Mouse (Mus musculus) mouse trophoblast stem cell (cell line): ENCODE data around the gene Bpi.

Experiments
- in situ Hi-C, 2 experiments: fragments of 300-500 bp; cut with MseI, MboI; formaldehyde crosslinking; loops; 2 replicates in 1 of 2; 3 replicates in 1 of 2; pipeline ENCODE4 v1.15.1; 2025

Gene Bpi

DNA sequence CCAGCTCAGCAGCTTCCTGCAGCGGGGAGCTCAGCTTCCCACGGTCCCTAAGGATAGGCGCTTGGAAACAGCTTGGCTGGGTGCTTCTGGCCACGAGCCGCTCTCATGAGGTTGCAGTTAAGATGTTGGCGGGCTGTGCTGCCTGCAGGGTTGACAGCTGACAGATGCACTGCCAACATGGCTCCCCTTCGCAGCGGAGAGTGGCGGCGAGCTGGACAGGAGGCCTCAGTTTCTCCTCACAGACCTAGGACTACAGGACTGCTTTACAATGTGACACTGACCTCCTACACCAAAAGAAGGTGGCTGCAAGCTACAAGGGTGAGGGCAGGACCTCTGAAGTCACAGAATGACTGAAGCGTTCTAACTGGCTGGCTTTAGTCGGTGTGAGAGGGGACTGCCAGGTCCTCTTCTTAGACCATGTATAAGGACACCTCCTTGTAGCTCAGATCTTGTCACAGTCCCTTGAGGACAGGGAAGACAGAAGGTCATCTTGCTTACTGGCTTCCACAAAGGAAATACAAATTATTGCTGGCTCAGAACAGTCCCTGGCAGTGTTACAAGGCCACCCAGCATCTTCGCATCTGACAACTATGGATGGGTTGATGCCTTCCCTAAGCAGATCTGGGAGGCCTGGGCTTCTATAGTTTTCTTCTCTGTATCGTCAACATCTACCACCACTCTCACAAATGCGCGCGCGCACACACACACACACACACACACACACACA, 15.6 kb upstream of the Bpi start:
- in situ Hi-C loops = no loop called here

DNA sequence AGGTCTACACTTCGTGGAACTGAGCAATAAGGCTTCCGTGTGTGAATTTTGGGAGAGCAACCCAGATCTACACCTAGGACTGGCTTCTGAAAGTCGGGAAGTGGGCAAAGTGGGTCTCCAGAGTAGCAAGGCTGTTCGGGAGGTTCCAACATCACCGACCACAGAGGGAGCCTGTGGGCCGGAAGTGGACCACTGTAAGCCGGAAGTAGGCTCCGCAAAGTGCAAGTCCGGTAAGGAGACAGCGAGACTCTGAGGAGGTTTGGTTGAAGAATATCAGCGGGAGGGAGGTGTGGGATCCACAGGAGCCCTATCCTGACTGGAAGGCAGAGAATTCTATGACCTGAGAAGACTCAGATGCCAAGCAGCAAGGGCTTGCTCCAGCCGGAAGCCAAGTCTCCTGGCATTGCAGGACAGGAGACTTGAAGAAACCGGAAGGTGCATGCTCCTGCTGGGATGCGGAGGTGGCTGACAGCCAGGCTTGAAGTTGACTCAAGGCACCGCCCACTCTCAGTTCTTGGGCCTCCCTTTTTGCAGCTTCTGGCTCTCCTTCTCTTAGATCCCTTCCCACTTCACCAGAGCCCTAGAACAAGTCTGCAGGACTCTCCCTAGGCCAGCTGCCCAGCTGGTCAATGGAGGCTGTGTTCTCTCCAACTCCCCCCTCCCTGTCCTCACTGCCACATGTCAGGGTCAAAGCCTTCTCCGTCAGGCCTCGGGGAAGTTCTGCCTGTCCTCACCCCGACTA, 14.6 kb upstream of the Bpi start:
- in situ Hi-C loops = no loop called here

DNA sequence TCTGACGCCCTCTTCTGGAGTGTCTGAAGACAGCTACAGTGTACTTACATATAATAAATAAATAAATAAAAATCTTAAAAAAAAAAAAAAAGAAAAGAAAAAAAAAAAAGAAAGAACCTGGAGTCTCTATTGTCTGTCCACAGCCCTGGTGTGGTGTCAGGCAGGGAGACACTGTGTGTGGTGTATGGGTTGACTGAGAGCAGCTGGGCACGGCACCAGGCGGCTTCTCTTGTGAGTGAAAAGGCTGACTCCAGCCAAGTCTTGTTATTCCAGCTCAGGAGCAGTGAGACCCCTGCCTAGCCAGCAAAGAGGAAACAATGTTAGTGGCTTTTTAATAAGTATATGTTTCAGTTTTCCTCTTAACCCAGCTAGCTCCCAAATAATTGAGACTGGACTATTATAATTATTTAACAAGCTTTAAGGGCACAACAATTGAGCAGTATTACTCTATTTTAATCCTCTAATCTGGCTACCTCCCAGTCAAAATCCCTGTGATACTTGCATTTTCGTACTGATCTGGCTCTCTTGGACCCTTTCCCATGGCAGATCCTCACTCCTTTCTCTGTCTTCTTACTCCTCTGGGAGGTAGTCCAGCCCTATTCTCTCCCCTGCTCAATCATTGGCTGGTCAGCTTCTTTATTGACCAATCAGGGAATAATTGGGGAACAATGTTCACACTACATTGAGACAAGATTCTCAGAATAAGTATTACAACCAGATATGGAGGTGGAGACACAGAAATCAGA, 12.6 kb upstream of the Bpi start:
- in situ Hi-C loops = no loop called here

DNA sequence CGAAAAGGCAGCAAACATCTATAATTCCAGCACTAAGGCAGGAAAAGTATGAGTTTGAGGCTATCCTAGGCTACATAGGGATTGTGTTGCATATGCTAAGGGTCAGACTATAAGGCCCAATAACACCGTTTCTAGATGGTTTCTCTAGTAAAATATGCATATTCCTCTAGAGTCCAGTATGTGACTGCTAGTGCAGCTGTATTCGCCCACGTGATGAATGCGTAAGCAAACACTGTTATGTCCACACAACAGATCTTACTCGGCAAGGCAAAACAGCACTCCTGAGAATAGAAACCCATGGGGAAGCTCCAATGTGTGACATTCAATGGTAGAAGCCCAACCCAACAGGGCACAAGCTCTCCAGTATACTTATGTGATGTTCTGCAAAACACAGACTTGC, 10.0 kb upstream of the Bpi start:
- in situ Hi-C loops = no loop called here

DNA sequence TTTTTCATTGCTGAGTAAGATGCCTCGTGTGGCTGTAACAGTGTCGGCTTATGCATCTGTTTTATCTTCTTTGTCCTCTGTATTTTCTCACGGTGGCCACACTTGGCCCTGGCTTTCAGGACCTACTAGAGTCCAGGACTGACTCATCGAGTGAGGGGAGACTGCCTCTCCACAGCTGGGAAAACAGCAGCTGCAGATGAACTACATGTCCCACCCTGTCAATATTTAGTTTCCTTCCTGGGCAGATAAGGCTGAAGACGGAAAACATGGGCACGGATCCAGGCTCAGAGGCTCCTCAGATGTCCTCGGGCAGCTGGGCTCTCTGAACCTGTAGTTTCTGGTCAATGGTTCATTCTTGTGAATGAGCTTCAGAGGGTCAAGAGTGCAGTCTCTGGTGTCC, 9.6 kb upstream of the Bpi start:
- in situ Hi-C loops = no loop called here

DNA sequence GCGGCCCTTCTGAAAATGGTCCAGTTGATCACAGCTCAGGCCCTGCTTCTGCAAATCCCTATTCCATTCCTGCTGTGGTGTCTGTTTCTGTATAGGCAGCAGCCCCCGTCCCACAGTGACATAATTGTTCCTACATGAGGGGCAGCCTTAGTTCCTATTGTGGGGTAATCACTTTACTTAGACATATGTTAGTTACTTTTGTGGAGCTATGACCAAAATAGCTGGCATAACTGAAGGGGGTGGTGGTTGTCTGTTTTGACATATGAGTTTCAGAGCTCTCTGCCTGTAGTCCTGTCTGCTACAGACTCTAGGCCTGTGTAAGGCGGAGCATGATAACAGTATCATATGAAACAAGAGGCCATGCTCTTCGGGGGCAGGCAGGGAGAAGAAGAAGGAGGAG, 7.3 kb upstream of the Bpi start:
- in situ Hi-C loops = no loop called here

DNA sequence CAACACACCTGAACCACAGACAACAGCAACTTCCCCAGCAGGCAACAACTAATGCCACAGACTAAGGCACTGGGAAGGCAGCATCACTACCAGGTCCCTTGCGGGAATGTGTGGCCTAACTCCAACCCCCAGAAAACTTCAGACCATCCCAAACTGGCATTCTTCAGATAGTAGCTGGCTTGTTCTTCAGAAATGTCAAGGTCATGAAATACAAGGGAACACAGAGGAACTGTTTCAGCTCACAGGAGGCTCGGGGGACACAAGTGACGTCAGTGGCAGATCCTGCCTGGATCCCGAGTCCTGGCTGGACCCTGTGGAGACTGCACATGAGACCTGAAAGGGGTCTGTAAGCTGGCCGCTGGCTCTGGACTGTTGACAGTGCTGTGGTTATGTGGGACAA, 4.1 kb upstream of the Bpi start:
- in situ Hi-C loops = no loop called here

DNA sequence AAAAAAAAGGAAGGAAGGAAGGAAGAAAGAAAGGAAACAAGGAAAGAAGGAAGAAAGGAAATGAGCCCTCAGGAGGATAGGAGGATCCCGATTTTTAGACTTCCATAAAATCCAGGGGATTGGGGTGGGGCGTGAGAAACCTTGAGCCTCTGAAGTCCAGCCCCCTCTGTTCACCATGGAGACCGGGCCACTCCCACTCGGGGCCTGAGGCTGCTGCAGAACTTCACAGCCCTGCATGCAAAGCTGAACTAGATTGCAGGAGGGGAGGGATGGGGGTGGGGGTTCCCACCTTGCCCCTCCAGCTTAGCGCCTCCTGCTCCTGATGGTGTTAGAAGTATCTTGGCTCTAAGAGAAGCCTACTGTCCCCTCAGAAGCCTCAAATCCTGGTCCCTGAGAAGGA, 1.0 kb upstream of the Bpi start:
- in situ Hi-C loops = loop anchor here in 1 of 2 experiments (5.0 kb wide), 1 partner anchor 50 kb away; no protein-coding TSS in a partner anchor

DNA sequence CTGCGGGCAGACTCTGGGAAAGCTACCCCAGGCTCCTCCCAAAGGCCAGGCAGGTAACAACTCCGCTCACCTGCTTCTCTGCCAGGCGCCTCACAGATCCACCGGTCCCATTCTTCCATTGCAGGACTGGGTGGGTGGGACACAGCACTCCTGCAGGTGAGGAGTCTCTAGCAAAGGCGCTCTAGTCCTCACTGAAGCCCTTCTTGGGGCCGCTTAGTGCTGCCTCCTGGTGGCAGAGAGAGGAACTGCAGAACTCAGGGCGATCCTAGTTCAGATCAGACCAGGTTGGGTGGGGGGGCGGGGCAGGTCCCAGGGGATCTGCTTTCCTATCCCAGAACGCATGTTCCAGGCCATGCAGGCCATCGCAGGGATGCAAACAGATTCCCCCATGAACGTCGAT, 887 bp downstream of the Bpi start:
- in situ Hi-C loops = loop anchor here in 1 of 2 experiments (5.0 kb wide), 1 partner anchor 51 kb away; no protein-coding TSS in a partner anchor

DNA sequence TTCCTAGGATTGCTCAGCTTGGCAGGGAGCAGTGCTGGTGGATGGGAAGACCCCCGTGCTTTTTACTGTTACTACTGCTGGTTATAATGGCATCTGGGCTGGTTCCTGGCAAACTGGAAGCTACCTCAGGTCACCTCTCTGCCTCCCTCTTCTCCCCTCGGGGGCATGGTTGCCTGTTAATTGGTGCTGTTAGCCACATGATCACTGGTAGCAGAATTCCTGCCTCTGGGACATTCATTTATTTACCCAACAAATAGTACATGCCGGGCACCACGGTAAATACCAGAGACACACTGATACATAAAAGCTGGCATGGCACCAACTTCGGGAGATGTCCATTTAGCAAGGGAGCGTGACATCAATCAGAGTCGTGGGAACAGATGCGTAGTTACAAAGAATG, 1.6 kb downstream of the Bpi start:
- in situ Hi-C loops = loop anchor here in 1 of 2 experiments (5.0 kb wide), 1 partner anchor 52 kb away; no protein-coding TSS in a partner anchor

DNA sequence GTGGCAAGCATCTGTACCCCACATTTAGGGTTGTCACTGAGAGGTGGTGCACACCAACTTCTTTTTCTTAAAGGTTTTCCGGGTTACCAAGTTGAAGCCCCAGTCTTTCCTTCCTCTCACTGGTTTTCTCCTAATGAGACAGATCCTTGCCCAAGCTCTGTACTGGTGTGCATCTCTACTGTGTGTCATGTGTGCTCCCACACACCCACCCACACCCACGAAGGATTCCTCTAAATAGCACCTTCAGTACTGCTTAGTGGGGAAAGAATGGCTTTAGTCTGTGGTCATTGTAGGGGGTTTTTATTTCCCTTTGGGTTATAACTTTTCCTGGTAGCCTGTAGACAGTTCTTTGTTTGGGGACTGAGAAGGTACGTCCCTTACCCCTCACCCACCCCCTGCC, 7.0 kb downstream of the Bpi start:
- in situ Hi-C loops = no loop called here

DNA sequence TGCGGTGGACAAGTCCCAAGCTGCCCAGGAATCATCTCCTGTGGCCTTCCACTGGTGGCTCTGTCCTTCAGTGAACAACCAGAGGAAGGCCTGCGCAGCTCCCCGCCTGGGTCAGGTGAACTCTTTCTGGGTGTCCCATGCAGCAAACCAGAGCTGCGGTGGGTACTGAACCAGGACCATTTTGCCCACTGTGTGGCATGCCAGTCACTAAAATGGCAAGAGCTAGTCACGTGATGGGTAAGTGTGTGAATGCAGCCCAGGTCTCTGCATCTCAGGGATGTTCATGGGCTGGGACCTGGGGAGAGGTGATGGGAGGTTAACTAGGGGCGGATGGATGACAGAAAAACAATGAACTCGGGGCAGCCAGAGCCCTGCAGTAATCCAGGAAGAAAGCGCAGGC, 12.1 kb downstream of the Bpi start:
- in situ Hi-C loops = no loop called here

DNA sequence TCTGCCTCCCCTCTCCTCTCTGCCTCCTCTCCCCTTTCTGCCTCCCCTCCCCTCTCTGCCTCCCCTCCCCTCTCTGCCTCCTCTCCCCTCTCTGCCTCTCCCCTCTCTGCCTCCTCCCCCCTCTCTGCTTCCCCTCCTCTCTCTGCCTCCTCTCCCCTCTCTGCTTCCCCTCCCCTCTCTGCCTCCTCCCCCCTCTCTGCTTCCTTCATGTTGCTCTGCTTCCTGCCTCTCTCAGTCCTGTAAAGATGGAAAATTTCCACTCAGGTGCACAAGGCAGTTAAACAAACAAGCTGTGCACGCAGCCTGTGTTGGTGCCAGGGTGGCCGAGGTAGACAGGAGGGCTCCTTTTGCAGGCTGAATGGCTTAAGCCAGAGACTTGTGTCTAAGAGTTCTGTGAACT, 15.8 kb downstream of the Bpi start:
- in situ Hi-C loops = no loop called here

DNA sequence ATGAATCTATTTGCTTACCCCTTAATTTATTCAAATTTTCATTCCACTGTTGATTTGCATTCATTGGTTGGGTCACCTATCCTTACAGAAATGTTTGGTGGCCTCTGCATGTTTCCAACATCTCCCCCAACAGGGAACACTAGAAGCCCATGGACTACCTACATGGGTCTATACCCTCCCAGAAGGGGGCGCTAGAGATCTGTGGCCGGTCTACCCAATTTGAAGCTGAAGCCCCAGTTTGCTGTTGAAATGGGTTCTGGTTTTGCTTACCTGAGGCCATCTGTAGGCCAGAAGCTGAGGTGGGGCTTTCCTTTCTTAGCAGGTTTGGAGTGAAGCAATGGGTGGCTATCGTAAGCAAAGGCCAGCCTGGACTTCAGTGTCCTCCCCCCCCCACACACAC, 17.5 kb downstream of the Bpi start:
- in situ Hi-C loops = no loop called here

DNA sequence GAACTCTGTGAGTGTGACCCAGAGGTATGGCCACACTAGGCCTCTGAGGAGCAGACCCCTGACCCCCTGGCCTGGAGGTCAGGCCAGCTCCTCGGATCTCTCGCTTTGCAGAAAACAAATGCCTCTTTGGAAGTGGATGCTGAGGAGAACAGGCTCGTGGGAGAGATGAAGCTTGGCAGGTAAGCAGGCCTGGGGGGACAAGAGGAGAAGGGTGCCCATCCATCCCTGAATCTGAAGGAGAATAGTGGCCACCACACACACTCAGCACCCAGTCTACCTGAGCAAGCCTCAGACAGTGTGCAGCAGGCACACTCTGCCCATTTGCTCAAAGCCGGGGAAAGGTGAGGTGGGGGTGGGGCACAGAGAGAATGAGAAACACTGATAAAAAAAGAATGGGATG, 17.9 kb downstream of the Bpi start:
- in situ Hi-C loops = no loop called here

DNA sequence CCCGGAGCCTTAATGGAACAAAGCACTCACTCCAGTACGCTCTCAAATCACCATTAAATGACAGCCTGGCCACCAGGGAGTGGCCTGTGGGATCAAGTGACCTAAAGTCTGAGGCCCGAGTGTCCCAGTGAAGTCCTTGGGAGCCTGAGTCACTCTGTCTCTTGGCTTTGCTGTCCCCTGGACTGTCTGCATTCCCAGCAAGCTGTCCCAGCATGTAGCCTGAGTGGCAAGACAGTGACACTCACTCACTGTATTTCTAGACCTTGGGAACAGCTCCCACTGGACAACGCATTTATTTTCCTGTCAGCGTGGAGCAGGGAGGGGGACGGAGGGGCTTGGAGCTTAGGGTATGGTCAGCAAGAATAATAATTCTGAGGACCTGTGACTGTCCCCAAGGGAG, 18.6 kb downstream of the Bpi start:
- in situ Hi-C loops = no loop called here

DNA sequence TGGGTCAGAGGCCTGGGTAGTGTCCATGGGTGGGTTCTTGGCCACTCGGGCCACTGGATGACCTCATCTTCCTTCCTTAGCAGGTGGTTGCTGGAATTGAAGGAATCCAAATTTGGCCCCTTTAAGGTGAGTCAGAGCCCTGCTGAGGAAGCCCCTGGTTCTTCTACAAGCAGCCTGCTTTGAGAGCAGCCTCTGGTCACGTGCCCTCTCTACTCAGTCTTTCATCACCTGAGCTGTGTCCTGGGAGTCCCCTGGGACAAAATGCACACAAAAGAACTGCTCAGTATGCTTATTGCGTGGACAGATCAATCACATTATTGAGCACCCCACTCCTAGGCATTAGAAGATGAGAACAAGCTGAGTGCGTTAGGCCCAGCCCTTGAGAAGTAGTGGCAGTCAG, 19.0 kb downstream of the Bpi start:
- in situ Hi-C loops = no loop called here

DNA sequence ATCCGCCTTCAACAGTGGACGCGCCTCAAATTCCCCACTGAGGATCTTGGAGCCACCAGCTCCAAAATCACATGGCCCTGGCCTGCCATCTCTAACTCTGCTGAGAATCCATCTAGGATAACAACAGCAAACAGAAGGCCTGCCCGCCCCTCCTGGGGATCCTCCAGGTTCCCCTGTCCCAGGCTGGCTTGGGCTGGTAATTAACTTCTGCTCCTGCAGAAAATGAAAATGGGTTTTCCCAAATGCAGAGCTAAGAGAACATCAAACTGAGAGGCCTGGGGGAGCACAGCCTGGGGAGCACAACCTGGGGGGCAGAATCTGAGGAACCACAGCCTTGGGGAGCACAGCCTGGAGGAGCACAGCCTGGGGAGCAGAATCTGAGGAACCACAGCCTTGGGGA, 21.8 kb downstream of the Bpi start:
- in situ Hi-C loops = loop anchor here in 1 of 2 experiments (10.0 kb wide), 1 partner anchor 65 kb away; no protein-coding TSS in a partner anchor

DNA sequence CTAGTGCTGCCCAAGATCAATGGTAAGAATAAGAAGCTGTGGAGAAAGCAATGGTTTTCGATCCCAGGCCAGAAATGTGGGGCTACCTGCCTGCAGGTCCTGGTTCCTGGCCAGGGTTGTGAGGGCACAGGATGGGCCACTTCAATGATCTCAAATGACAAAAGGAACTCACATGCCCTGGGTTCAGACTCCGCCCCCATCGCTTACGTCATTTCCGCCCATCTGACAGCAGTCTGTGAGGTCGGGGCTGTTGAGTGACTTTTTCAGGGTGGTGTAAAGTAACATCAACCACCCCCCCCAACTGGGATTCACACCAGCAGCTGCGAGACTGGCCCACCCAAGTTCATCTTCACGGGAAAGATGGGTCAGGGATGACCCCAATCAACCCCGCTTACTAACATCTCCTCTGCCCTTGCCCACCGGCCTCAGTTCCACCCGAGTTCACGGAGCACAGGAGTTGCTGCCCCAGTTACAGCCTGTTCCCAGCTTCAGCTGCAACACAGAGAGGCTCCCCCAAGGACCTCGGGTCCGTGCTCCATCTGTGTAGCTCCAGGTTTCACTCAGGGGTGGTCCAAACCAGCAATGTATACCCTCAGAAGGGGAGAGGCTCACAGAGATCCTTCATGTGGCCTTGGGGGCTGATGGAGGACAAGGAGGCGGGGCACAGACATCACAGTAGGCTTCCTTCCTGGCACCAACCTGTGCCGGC, 23.8 kb downstream of the Bpi start:
- in situ Hi-C loops = loop anchor here in 1 of 2 experiments (10.0 kb wide), 1 partner anchor 63 kb away; no protein-coding TSS in a partner anchor

DNA sequence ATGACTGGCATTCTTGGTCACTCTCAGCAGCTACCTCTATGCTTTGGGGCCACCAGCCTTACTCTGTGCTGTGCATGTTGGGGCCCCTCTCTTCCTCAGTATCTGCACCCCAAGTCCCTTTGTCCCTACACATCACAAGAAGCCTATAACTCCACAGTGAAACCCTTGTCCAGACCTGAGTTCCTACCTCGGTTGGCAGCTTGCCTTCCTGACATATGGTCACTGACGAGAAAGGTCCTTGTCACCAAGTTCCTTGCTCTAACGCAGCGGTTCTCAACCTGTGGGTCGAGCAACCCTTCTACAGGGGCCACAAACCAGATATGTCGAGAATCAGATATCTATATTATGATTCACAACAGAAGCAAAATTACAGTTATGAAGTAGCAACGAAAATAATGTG, 25.2 kb downstream of the Bpi start:
- in situ Hi-C loops = loop anchor here in 1 of 2 experiments (10.0 kb wide), 1 partner anchor 62 kb away; no protein-coding TSS in a partner anchor

DNA sequence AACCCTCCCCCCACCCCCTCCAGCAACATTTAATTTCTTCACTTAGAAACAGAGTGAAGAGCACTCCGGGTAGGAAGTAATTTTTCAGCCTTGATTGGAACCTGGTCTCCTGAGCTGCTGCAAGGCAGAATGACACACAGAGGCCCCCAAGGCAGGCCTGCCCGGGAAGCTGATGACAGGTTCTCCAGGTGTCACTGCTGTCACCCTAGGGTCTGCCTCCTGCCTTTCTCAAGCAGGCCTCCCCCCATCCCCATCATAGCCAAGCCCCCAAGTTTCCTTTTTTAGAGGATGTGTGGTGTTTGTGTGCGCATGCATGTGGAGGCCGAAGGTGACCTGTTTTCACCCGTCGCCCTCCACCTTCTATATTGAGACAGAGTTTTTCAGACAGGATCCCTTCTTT, 25.9 kb downstream of the Bpi start:
- in situ Hi-C loops = loop anchor here in 1 of 2 experiments (10.0 kb wide), 1 partner anchor 61 kb away; no protein-coding TSS in a partner anchor
